21 mouse cellular contexts compared by ENCODE assay signal in genomic region chr10:128382482-128382881, GRCm38 (mm10). TPM values are rescaled to one million over a fixed set of nuclear protein-coding genes. Genes with fewer than 3 reads are reported as not detected.
"Had no signal": no experiment of that assay in that cellular context is flagged by ENCODE, and none has a peak within 500 bp of the region (broad histone marks: within the 10 kb centered on the region; RNA-seq: fewer than 3 reads in every experiment).

No protein-coding gene starts in this region.

- H3K27ac ChIP-seq: limb, embryonic 12.5 days; limb, embryonic 15.5 days; lung, embryonic 15.5 days; neural tube, embryonic 13.5 days; stomach, embryonic 15.5 days had no signal

- H3K9me3 ChIP-seq: limb, embryonic 12.5 days; limb, embryonic 15.5 days; lung, embryonic 15.5 days; megakaryocyte, embryonic 14.5 days; neural tube, embryonic 13.5 days; stomach, embryonic 15.5 days had no signal

- H3K4me3 ChIP-seq: limb, embryonic 12.5 days; limb, embryonic 15.5 days; lung, embryonic 15.5 days; megakaryocyte, embryonic 14.5 days; neural tube, embryonic 13.5 days; stomach, embryonic 15.5 days had no signal

- H3K4me2 ChIP-seq: limb, embryonic 12.5 days; limb, embryonic 15.5 days; lung, embryonic 15.5 days; midbrain, embryonic 11.5 days; neural tube, embryonic 13.5 days; stomach, embryonic 15.5 days had no signal

- DNase-seq: kidney, adult 18-20 months; kidney, postnatal 10 days; kidney, postnatal 36 days; left cerebral cortex, postnatal 4 days; lung, adult 18-20 months; lung, postnatal 10 days; lung, postnatal 36 days; midbrain, embryonic 14.5 days; retina, postnatal 1 day; right cerebral cortex, postnatal 25 days; spleen, adult 18-20 months; thymus, postnatal 36 days had no signal

- H3K27me3 ChIP-seq: limb, embryonic 12.5 days; limb, embryonic 15.5 days; lung, embryonic 15.5 days; megakaryocyte, embryonic 14.5 days; neural tube, embryonic 13.5 days; stomach, embryonic 15.5 days had no signal

- H3K9ac ChIP-seq: limb, embryonic 12.5 days; limb, embryonic 15.5 days; lung, embryonic 15.5 days; neural tube, embryonic 13.5 days; stomach, embryonic 15.5 days had no signal

RNA-seq across cellular contexts. Expression of gene Slc39a5, which starts 18.5 kb away (rescaled TPM):
- total RNA-seq: neutrophil, adult 5-6 weeks had no signal
- polyA plus RNA-seq: limb, embryonic 12.5 days; midbrain, embryonic 11.5 days; midbrain, embryonic 14.5 days; neural tube, embryonic 13.5 days; urinary bladder, adult 2 months had no signal
